Mouse (Mus musculus): ENCODE measurements around the gene Cd160.

Cd160 gene

GRCm38 (mm10) chr3:96764528-96764927 lies 64.6 kb downstream of the Cd160 start:
- no peak for DNase-seq (ENCODE audit: low spot score in 2 of 2)

GRCm38 (mm10) chr3:96759695-96760094 lies 69.5 kb downstream of the Cd160 start:
- DNase-seq (ENCODE audit: low spot score in 2 of 2) = no peak

- DNase-seq (ENCODE audit: low spot score in 2 of 2) = no peak
Observed at GRCm38 (mm10) chr3:96757691-96758090, 71.5 kb downstream of the Cd160 start.

GRCm38 (mm10) chr3:96755935-96756334 lies 73.2 kb downstream of the Cd160 start:
- DNase-seq (ENCODE audit: low spot score in 2 of 2) = no peak
